Mouse (Mus musculus) kidney, adult 18-20 months (tissue): ENCODE results near the gene Pglyrp1.
"Not testable (repeated sequence)": the region's sequence is repeated elsewhere in the genome, so short reads cannot be mapped to it uniquely, and the experiment has no call there.

Experiments used
- DNase-seq: peaks from one replicate; pipeline ENCODE4 v3.0.0; 2021

Pglyrp1 gene

GRCm38 (mm10) chr7:18871031-18871430, at the start of gene Pglyrp1:
TSS of gene Pglyrp1 (plus strand) at chr7:18871331.
- DNase-seq: not testable (repeated sequence)

GRCm38 (mm10) chr7:18821507-18821906, 49.6 kb upstream of the Pglyrp1 start, which contains the start of gene Psg17:
TSS of gene Psg17 (minus strand) at chr7:18821607.
- DNase-seq: no peak

- DNase-seq: no peak
These were observed 43.2 kb upstream of the Pglyrp1 start for GRCm38 (mm10) chr7:18827792-18828546.

- no peak for DNase-seq
These were observed 42.5 kb upstream of the Pglyrp1 start for GRCm38 (mm10) chr7:18828592-18828991.

- no peak for DNase-seq
These were observed 41.6 kb upstream of the Pglyrp1 start for GRCm38 (mm10) chr7:18829545-18829944.

- DNase-seq: no peak
These were observed 38.8 kb upstream of the Pglyrp1 start for GRCm38 (mm10) chr7:18832298-18832697.

GRCm38 (mm10) chr7:18839865-18840264, 31.3 kb upstream of the Pglyrp1 start, which contains the start of gene Mill2:
TSS of gene Mill2 (plus strand) at chr7:18839966.
- peak; percentile 20 for DNase-seq

- peak; percentile 53 for DNase-seq
These were observed 30.6 kb upstream of the Pglyrp1 start for GRCm38 (mm10) chr7:18840386-18841173.

- DNase-seq: no peak
These were observed 30.0 kb upstream of the Pglyrp1 start for GRCm38 (mm10) chr7:18841174-18841567.

- no peak for DNase-seq
These were observed 26.3 kb upstream of the Pglyrp1 start for GRCm38 (mm10) chr7:18844811-18845210.

- no peak for DNase-seq
These were observed 22.7 kb upstream of the Pglyrp1 start for GRCm38 (mm10) chr7:18848395-18848794.

- peak; percentile 12 for DNase-seq
These were observed 12.7 kb upstream of the Pglyrp1 start for GRCm38 (mm10) chr7:18858310-18858916.

GRCm38 (mm10) chr7:18862801-18863200, 8.3 kb upstream of the Pglyrp1 start:
- no peak for DNase-seq

GRCm38 (mm10) chr7:18868491-18868890, 2.6 kb upstream of the Pglyrp1 start:
- no peak for DNase-seq

GRCm38 (mm10) chr7:18872014-18872802, 1.1 kb downstream of the Pglyrp1 start:
- DNase-seq: no peak

- DNase-seq: no peak
These were observed 1.7 kb downstream of the Pglyrp1 start for GRCm38 (mm10) chr7:18872816-18873215.

GRCm38 (mm10) chr7:18873253-18873652, 2.1 kb downstream of the Pglyrp1 start:
- peak; percentile 68 for DNase-seq

GRCm38 (mm10) chr7:18875372-18875771, 4.2 kb downstream of the Pglyrp1 start:
- no peak for DNase-seq

GRCm38 (mm10) chr7:18878691-18879090, 7.6 kb downstream of the Pglyrp1 start:
- DNase-seq: no peak

GRCm38 (mm10) chr7:18883991-18884744, 13.0 kb downstream of the Pglyrp1 start:
- DNase-seq: no peak

- DNase-seq: no peak
These were observed 13.8 kb downstream of the Pglyrp1 start for GRCm38 (mm10) chr7:18884745-18885422.
